Mouse (Mus musculus) kidney, adult 2 months (tissue): ENCODE measurements around the gene Glrx3.
"Not testable (repeated sequence)": the region's sequence is repeated elsewhere in the genome, so short reads cannot be mapped to it uniquely, and the experiment has no call there.

Source experiments
- CTCF ChIP-seq: fragments of 200-500 bp; conservative IDR thresholded peaks from 2 replicates; pipeline ENCODE4 v1.5.1; 2011; ENCODE audit warnings: low read depth, mild to moderate bottlenecking, control low read depth, low read length, moderate library complexity, mixed read lengths; ENCODE audit not compliant: insufficient read depth, insufficient read length
- POLR2A ChIP-seq: fragments of 200-500 bp; IDR thresholded peaks from one replicate; pipeline ENCODE4 v1.6.1; 2011; ENCODE audit warnings: low read depth, low read length, control low read depth

GRCm38 (mm10) chr7:137438962-137439361, 1.5 kb downstream of the Glrx3 start:
- TF ChIP-seq POLR2A, CTCF: not testable (repeated sequence)
